Mouse (Mus musculus) kidney, postnatal 0 days (tissue): ENCODE results near the gene Chic1. TPM values are rescaled to one million over a fixed set of nuclear protein-coding genes. Genes with fewer than 3 reads are reported as not detected.
A peak's percentile ranks its signal among the peaks of the same experiment; 100 is the strongest.

Experiments used
- ATAC-seq: fragments of 200-750 bp; cut with Nextera tagmentation; replicated peaks from 2 replicates; pipeline ENCODE4 v1.8.0; 2017; ENCODE audit warnings: low read depth, moderate number of reproducible peaks, moderate TSS enrichment, moderate library complexity; ENCODE audit not compliant: low FRiP score
- DNase-seq: peaks from one replicate; pipeline ENCODE4 v3.0.0-alpha.2; 2016; ENCODE audit warnings: low spot score
- H3K27ac ChIP-seq: fragments of 300-500 bp; sonication (generic); 2 replicates; pipeline ENCODE4 v1.5.1; 2014; ENCODE audit warnings: mild to moderate bottlenecking
- H3K27me3 ChIP-seq: fragments of 300-500 bp; sonication (generic); 2 replicates; pipeline ENCODE4 v1.6.1; 2014; ENCODE audit warnings: low read length, mixed read lengths; ENCODE audit not compliant: insufficient read depth
- H3K36me3 ChIP-seq: fragments of 300-500 bp; sonication (generic); 2 replicates; pipeline ENCODE4 v1.6.1; 2014; ENCODE audit warnings: low read length, mixed read lengths; ENCODE audit not compliant: insufficient read depth
- H3K4me1 ChIP-seq: fragments of 300-500 bp; sonication (generic); replicated peaks from 2 replicates; pipeline ENCODE4 v1.6.1; 2014; ENCODE audit warnings: antibody characterized with exemption, low read length, mixed read lengths; ENCODE audit not compliant: insufficient read depth
- H3K4me2 ChIP-seq: fragments of 300-500 bp; sonication (generic); 2 replicates; pipeline ENCODE4 v1.6.1; 2014; ENCODE audit warnings: mild to moderate bottlenecking, low read length, moderate library complexity, mixed read lengths
- H3K4me3 ChIP-seq: fragments of 300-500 bp; sonication (generic); replicated peaks from 2 replicates; pipeline ENCODE4 v1.5.1; 2014; ENCODE audit warnings: low read depth, low read length
- H3K9ac ChIP-seq: fragments of 300-500 bp; sonication (generic); 2 replicates; pipeline ENCODE4 v1.6.1; 2014; ENCODE audit warnings: low read depth, low read length
- H3K9me3 ChIP-seq: fragments of 300-500 bp; sonication (generic); replicated peaks from 2 replicates; pipeline ENCODE4 v1.6.1; 2016; ENCODE audit warnings: low read length, inconsistent platforms, mixed read lengths
- CTCF ChIP-seq: IDR thresholded peaks from 2 replicates; pipeline ENCODE4 v1.5.1; 2016; ENCODE audit warnings: antibody characterized with exemption, low read depth, mild to moderate bottlenecking, moderate library complexity
- WGBS: fragments of 180-500 bp; shearing (Covaris S2); extraction: QIAGEN DNeasy Blood & Tissue Kit; methylation state at CpG from one replicate; pipeline ENCODE4 v1.1.7; 2014; 5-methylcytosine and 5-hydroxymethylcytosine counted together
- polyA plus RNA-seq: library from polyadenylated mRNA; unstranded; fragments of >200 nt; fragmentation: Nextera tagmentation; extraction: Ambion mirVana; gene quantifications from 2 replicates; pipeline ENCODE4 v1.2.1, GENCODE M21; 2015

Chic1 gene
- polyA plus RNA-seq, 1 experiment from 2014 or later, result 1.6 TPM

- Histone ChIP-seq H3K27me3 (no peaks in the 10 kb centered on the region), H3K27ac (no peak within 1 kb of the TSS), H3K36me3 (no peaks in the 10 kb centered on the region), H3K4me1 (no peaks in the 10 kb centered on the region), H3K4me2 (no peak within 1 kb of the TSS), H3K9ac (no peak within 1 kb of the TSS), H3K9me3 (no peaks in the 10 kb centered on the region), H3K4me3 (no peak within 1 kb of the TSS)
- WGBS, result 80% methylated on average over 5 of the region's 5 CpGs
- no peak for ATAC-seq
- no peak for TF ChIP-seq CTCF
- DNase-seq, result no peak
Observed at GRCm38 (mm10) chrX:103414167-103414566, 57.9 kb downstream of the Chic1 start, which contains the start of gene Tsx. Tsx (plus strand) TSS chrX:103414467.

- H3K27ac ChIP-seq, result no peak within 1 kb of the TSS
- DNase-seq (no peak), ATAC-seq (no peak)
- no peak within 1 kb of the TSS for H3K9ac ChIP-seq
- no peaks in the 10 kb centered on the region for H3K36me3 ChIP-seq
- no peak for TF ChIP-seq CTCF
- no peak within 1 kb of the TSS for H3K4me3 ChIP-seq
- H3K27me3 ChIP-seq, result no peaks in the 10 kb centered on the region
- no peak within 1 kb of the TSS for H3K4me2 ChIP-seq
- no peaks in the 10 kb centered on the region for H3K9me3 ChIP-seq
- 84% methylated on average over 2 of the region's 2 CpGs for WGBS
- no peaks in the 10 kb centered on the region for H3K4me1 ChIP-seq
Observed at GRCm38 (mm10) chrX:103421710-103422109, 65.4 kb downstream of the Chic1 start, which contains the start of gene Gm26992. Gm26992 (plus strand) TSS chrX:103422010.

- H3K27ac ChIP-seq, result no peak overlapping the region
- no peak for DNase-seq
- no peaks in the 10 kb centered on the region for H3K9me3 ChIP-seq
- no peak for TF ChIP-seq CTCF
- no peaks in the 10 kb centered on the region for H3K27me3 ChIP-seq
- H3K9ac ChIP-seq, result no peak overlapping the region
- no peak for ATAC-seq
- 58% methylated on average over 7 of the region's 7 CpGs for WGBS
- no peak overlapping the region for H3K4me2 ChIP-seq
- H3K4me3 ChIP-seq, result no peak overlapping the region
- H3K4me1 ChIP-seq, result no peaks in the 10 kb centered on the region
- no peaks in the 10 kb centered on the region for H3K36me3 ChIP-seq
Observed at GRCm38 (mm10) chrX:103427677-103428076, 71.4 kb downstream of the Chic1 start.

- H3K4me3 ChIP-seq, result no peak overlapping the region
- H3K4me1 ChIP-seq, result no peaks in the 10 kb centered on the region
- no peaks in the 10 kb centered on the region for H3K27me3 ChIP-seq
- no peak for ATAC-seq
- H3K4me2 ChIP-seq, result no peak overlapping the region
- no peak overlapping the region for H3K27ac ChIP-seq
- WGBS, result 65% methylated on average over 7 of the region's 7 CpGs
- no peaks in the 10 kb centered on the region for H3K36me3 ChIP-seq
- no peak overlapping the region for H3K9ac ChIP-seq
- no peaks in the 10 kb centered on the region for H3K9me3 ChIP-seq
- no peak for TF ChIP-seq CTCF
- no peak for DNase-seq
Observed at GRCm38 (mm10) chrX:103432293-103432692, 76.0 kb downstream of the Chic1 start.

GRCm38 (mm10) chrX:103438023-103438422 is 81.7 kb downstream of the Chic1 start:
- no peak for TF ChIP-seq CTCF
- Histone ChIP-seq H3K9me3 (no peaks in the 10 kb centered on the region), H3K4me1 (no peaks in the 10 kb centered on the region), H3K27ac (no peak overlapping the region), H3K4me2 (no peak overlapping the region), H3K4me3 (no peak overlapping the region), H3K9ac (no peak overlapping the region), H3K27me3 (no peaks in the 10 kb centered on the region), H3K36me3 (no peaks in the 10 kb centered on the region)
- ATAC-seq (no peak), DNase-seq (no peak)
- 25% methylated on average over 9 of the region's 9 CpGs for WGBS

GRCm38 (mm10) chrX:103440803-103441202 is 84.5 kb downstream of the Chic1 start:
- ATAC-seq (no peak), DNase-seq (peak; percentile 77)
- H3K9ac ChIP-seq, result no peak overlapping the region
- H3K4me2 ChIP-seq, result no peak overlapping the region
- 8% methylated on average over 1 of the region's 1 CpGs for WGBS
- no peaks in the 10 kb centered on the region for H3K4me1 ChIP-seq
- peak; percentile 77 for TF ChIP-seq CTCF
- H3K27ac ChIP-seq, result no peak overlapping the region
- H3K9me3 ChIP-seq, result no peaks in the 10 kb centered on the region
- H3K27me3 ChIP-seq, result no peaks in the 10 kb centered on the region
- no peak overlapping the region for H3K4me3 ChIP-seq
- H3K36me3 ChIP-seq, result no peaks in the 10 kb centered on the region

GRCm38 (mm10) chrX:103443755-103444154 is 87.5 kb downstream of the Chic1 start:
- H3K4me1 ChIP-seq, result no peaks in the 10 kb centered on the region
- no peak overlapping the region for H3K9ac ChIP-seq
- no peaks in the 10 kb centered on the region for H3K36me3 ChIP-seq
- 30% methylated on average over 7 of the region's 7 CpGs for WGBS
- ATAC-seq (no peak), DNase-seq (peak; percentile 66)
- no peaks in the 10 kb centered on the region for H3K9me3 ChIP-seq
- H3K4me3 ChIP-seq, result no peak overlapping the region
- peaks cover 9% of the 10 kb centered on the region; the same call in 1 of the 2 replicates for H3K27me3 ChIP-seq
- H3K4me2 ChIP-seq, result no peak overlapping the region
- TF ChIP-seq CTCF, result peak; percentile 72
- no peak overlapping the region for H3K27ac ChIP-seq

Other genes with a start within 250 kb of the Chic1 start
- 0.59 and 0.77 TPM in 2 replicates for gene Nap1l2, start 169.8 kb upstream of the Chic1 start, polyA plus RNA-seq
- gene Cdx4, start 35.1 kb upstream of the Chic1 start, polyA plus RNA-seq, result not detected in 2 replicates
- 0.28 and 0.34 TPM in 2 replicates for gene Tsx, start 58.0 kb downstream of the Chic1 start, polyA plus RNA-seq
- not detected in 2 replicates for gene Gm26992, start 65.5 kb downstream of the Chic1 start, polyA plus RNA-seq